Mouse (Mus musculus) neural tube, embryonic 12.5 days (tissue): ENCODE measurements around the gene Gpr61. TPM values are rescaled to one million over a fixed set of nuclear protein-coding genes. Genes with fewer than 3 reads are reported as not detected.

Experiments used
- ATAC-seq: fragments of 200-750 bp; cut with Nextera tagmentation; 2 replicates; pipeline ENCODE4 v1.8.0; 2017; ENCODE audit warnings: low read depth, mild to moderate bottlenecking, moderate TSS enrichment, moderate library complexity; ENCODE audit not compliant: low FRiP score
- H3K27ac ChIP-seq: fragments of 300-500 bp; sonication (generic); 2 replicates; pipeline ENCODE4 v1.5.1; 2016
- H3K27me3 ChIP-seq: fragments of 300-500 bp; sonication (generic); replicated peaks from 2 replicates; pipeline ENCODE4 v1.6.1; 2016; ENCODE audit warnings: mild to moderate bottlenecking
- H3K36me3 ChIP-seq: fragments of 300-500 bp; sonication (generic); 2 replicates; pipeline ENCODE4 v1.6.1; 2016; ENCODE audit warnings: mild to moderate bottlenecking
- H3K4me1 ChIP-seq: fragments of 300-500 bp; sonication (generic); 2 replicates; pipeline ENCODE4 v1.6.1; 2016
- H3K4me2 ChIP-seq: fragments of 300-500 bp; sonication (generic); replicated peaks from 2 replicates; pipeline ENCODE4 v1.6.1; 2016; ENCODE audit warnings: mild to moderate bottlenecking
- H3K4me3 ChIP-seq: fragments of 300-500 bp; sonication (generic); 2 replicates; pipeline ENCODE4 v1.5.1; 2016
- H3K9ac ChIP-seq: fragments of 300-500 bp; sonication (generic); 2 replicates; pipeline ENCODE4 v1.6.1; 2016; ENCODE audit warnings: mild to moderate bottlenecking
- H3K9me3 ChIP-seq: fragments of 300-500 bp; sonication (generic); 2 replicates; pipeline ENCODE4 v1.6.1; 2016; ENCODE audit warnings: mild to moderate bottlenecking
- WGBS: fragments of 180-500 bp; shearing (Covaris S2); methylation state at CpG from one replicate; pipeline ENCODE4 v1.1.7; 2016; 5-methylcytosine and 5-hydroxymethylcytosine counted together
- polyA plus RNA-seq: library from polyadenylated mRNA; unstranded; fragments of >200 nt; fragmentation: Nextera tagmentation; extraction: Ambion mirVana; gene quantifications from 2 replicates; pipeline ENCODE4 v1.2.1, GENCODE M21; 2016

The Gpr61 gene
- polyA plus RNA-seq, 1 experiment from 2014 or later, result 2.0 TPM

GRCm38 (mm10) chr3:108167499-108167898 lies 12.8 kb upstream of the Gpr61 start:
- no peak overlapping the region for H3K9ac ChIP-seq
- H3K4me2 ChIP-seq, result peak overlapping the region; percentile 32; the same call in 1 of the 2 replicates
- no peak overlapping the region for H3K27ac ChIP-seq
- no peaks in the 10 kb centered on the region for H3K9me3 ChIP-seq
- no peak overlapping the region for H3K4me3 ChIP-seq
- peaks cover 38% of the 10 kb centered on the region for H3K4me1 ChIP-seq
- no peak for ATAC-seq
- 42% methylated on average over 14 of the region's 14 CpGs for WGBS
- no peaks in the 10 kb centered on the region for H3K36me3 ChIP-seq
- H3K27me3 ChIP-seq, result no peaks in the 10 kb centered on the region

GRCm38 (mm10) chr3:108166486-108167211 lies 12.0 kb upstream of the Gpr61 start:
- Histone ChIP-seq H3K36me3 (no peaks in the 10 kb centered on the region), H3K4me1 (peaks cover 38% of the 10 kb centered on the region), H3K27me3 (no peaks in the 10 kb centered on the region), H3K9ac (0 out of 2 replicates have a peak overlapping the region, but pooled peaks have one; percentile 29), H3K9me3 (no peaks in the 10 kb centered on the region), H3K27ac (peak overlapping the region; percentile 32; the same call in 1 of the 2 replicates), H3K4me3 (no peak overlapping the region), H3K4me2 (peak overlapping the region; percentile 32)
- WGBS, result 2% methylated on average over 9 of the region's 11 CpGs
- ATAC-seq, result peak; percentile 74

- no peaks in the 10 kb centered on the region for H3K27me3 ChIP-seq
- peaks cover 38% of the 10 kb centered on the region for H3K4me1 ChIP-seq
- ATAC-seq, result 0 out of 2 replicates have a peak, but pooled peaks have one; percentile 5
- no peak overlapping the region for H3K4me3 ChIP-seq
- H3K4me2 ChIP-seq, result peak overlapping the region; percentile 47; the same call in 1 of the 2 replicates
- peak overlapping the region; percentile 59 for H3K27ac ChIP-seq
- H3K9ac ChIP-seq, result 0 out of 2 replicates have a peak overlapping the region, but pooled peaks have one; percentile 17
- no peaks in the 10 kb centered on the region for H3K9me3 ChIP-seq
- WGBS, result 24% methylated on average over 10 of the region's 10 CpGs
- H3K36me3 ChIP-seq, result no peaks in the 10 kb centered on the region
These were observed 11.0 kb upstream of the Gpr61 start for GRCm38 (mm10) chr3:108165532-108166315.

- peak overlapping the region; percentile 47 for H3K4me2 ChIP-seq
- H3K4me1 ChIP-seq, result peaks cover 38% of the 10 kb centered on the region
- peak; percentile 23 for ATAC-seq
- H3K9me3 ChIP-seq, result no peaks in the 10 kb centered on the region
- H3K27ac ChIP-seq, result no peak overlapping the region
- 17% methylated on average over 9 of the region's 9 CpGs for WGBS
- H3K4me3 ChIP-seq, result no peak overlapping the region
- H3K9ac ChIP-seq, result no peak overlapping the region
- no peaks in the 10 kb centered on the region for H3K27me3 ChIP-seq
- no peaks in the 10 kb centered on the region for H3K36me3 ChIP-seq
These were observed 10.1 kb upstream of the Gpr61 start for GRCm38 (mm10) chr3:108164807-108165206.

- WGBS, result 69% methylated on average over 5 of the region's 5 CpGs
- no peaks in the 10 kb centered on the region for H3K9me3 ChIP-seq
- H3K27me3 ChIP-seq, result no peaks in the 10 kb centered on the region
- 0 out of 2 replicates have a peak overlapping the region, but pooled peaks have one; percentile 47 for H3K4me2 ChIP-seq
- H3K27ac ChIP-seq, result no peak overlapping the region
- no peaks in the 10 kb centered on the region for H3K36me3 ChIP-seq
- no peak for ATAC-seq
- H3K4me3 ChIP-seq, result no peak overlapping the region
- H3K9ac ChIP-seq, result no peak overlapping the region
- peaks cover 34% of the 10 kb centered on the region for H3K4me1 ChIP-seq
These were observed 9.4 kb upstream of the Gpr61 start for GRCm38 (mm10) chr3:108164091-108164490.

- peak; percentile 41 for ATAC-seq
- Histone ChIP-seq H3K4me1 (peaks cover 14% of the 10 kb centered on the region), H3K27ac (0 out of 2 replicates have a peak overlapping the region, but pooled peaks have one; percentile 26), H3K4me3 (no peak overlapping the region), H3K4me2 (no peak overlapping the region), H3K9me3 (no peaks in the 10 kb centered on the region), H3K27me3 (no peaks in the 10 kb centered on the region), H3K9ac (peak overlapping the region; percentile 21; the same call in 1 of the 2 replicates), H3K36me3 (no peaks in the 10 kb centered on the region)
- WGBS, result 58% methylated on average over 9 of the region's 9 CpGs
These were observed 3.8 kb upstream of the Gpr61 start for GRCm38 (mm10) chr3:108158383-108159037.

- Histone ChIP-seq H3K27me3 (no peaks in the 10 kb centered on the region), H3K9ac (no peak overlapping the region), H3K4me3 (no peak overlapping the region), H3K27ac (no peak overlapping the region), H3K4me1 (no peaks in the 10 kb centered on the region; the same call in 1 of the 2 replicates), H3K36me3 (no peaks in the 10 kb centered on the region), H3K4me2 (no peak overlapping the region), H3K9me3 (no peaks in the 10 kb centered on the region)
- WGBS, result 90% methylated on average over 3 of the region's 3 CpGs
- ATAC-seq, result no peak
These were observed 2.4 kb downstream of the Gpr61 start for GRCm38 (mm10) chr3:108152290-108152689.

GRCm38 (mm10) chr3:108147386-108148235 lies 7.1 kb downstream of the Gpr61 start:
- ATAC-seq, result peak; percentile 41; the same call in 1 of the 2 replicates
- Histone ChIP-seq H3K9ac (no peak overlapping the region), H3K4me1 (peaks cover 5% of the 10 kb centered on the region), H3K4me2 (no peak overlapping the region), H3K36me3 (no peaks in the 10 kb centered on the region), H3K4me3 (no peak overlapping the region), H3K9me3 (no peaks in the 10 kb centered on the region), H3K27ac (no peak overlapping the region), H3K27me3 (no peaks in the 10 kb centered on the region)
- WGBS, result 68% methylated on average over 11 of the region's 11 CpGs

- no peak for ATAC-seq
- peaks cover 5% of the 10 kb centered on the region for H3K4me1 ChIP-seq
- 63% methylated on average over 5 of the region's 5 CpGs for WGBS
- H3K9me3 ChIP-seq, result no peaks in the 10 kb centered on the region
- H3K4me3 ChIP-seq, result peak overlapping the region; percentile 95
- H3K9ac ChIP-seq, result peak overlapping the region; percentile 87
- H3K27me3 ChIP-seq, result no peaks in the 10 kb centered on the region
- H3K27ac ChIP-seq, result no peak overlapping the region
- H3K4me2 ChIP-seq, result peak overlapping the region; percentile 87
- no peaks in the 10 kb centered on the region for H3K36me3 ChIP-seq
These were observed 8.0 kb downstream of the Gpr61 start for GRCm38 (mm10) chr3:108146671-108147070.

GRCm38 (mm10) chr3:108145534-108146445 lies 8.9 kb downstream of the Gpr61 start, which contains the start of gene Gnai3:
TSS of gene Gnai3 (minus strand) at chr3:108146146.
- Histone ChIP-seq H3K27ac (peak within 1 kb of the TSS; percentile 84), H3K9me3 (no peaks in the 10 kb centered on the region), H3K4me3 (peak within 1 kb of the TSS; percentile 95), H3K27me3 (no peaks in the 10 kb centered on the region), H3K9ac (peak within 1 kb of the TSS; percentile 87), H3K4me2 (peak within 1 kb of the TSS; percentile 87), H3K36me3 (peaks cover 2% of the 10 kb centered on the region; the same call in 1 of the 2 replicates), H3K4me1 (peaks cover 5% of the 10 kb centered on the region)
- peak; percentile 92 for ATAC-seq
- WGBS, result under 1% methylated on average over 63 of the region's 63 CpGs
